Mouse (Mus musculus): ENCODE results near the gene Gm973. TPM values are rescaled to one million over a fixed set of nuclear protein-coding genes. Genes with fewer than 3 reads are reported as not detected.
A peak's percentile ranks its signal among the peaks of the same experiment; 100 is the strongest.

Gene Gm973
- polyA plus RNA-seq, 1 experiment = 4.7 TPM

DNA sequence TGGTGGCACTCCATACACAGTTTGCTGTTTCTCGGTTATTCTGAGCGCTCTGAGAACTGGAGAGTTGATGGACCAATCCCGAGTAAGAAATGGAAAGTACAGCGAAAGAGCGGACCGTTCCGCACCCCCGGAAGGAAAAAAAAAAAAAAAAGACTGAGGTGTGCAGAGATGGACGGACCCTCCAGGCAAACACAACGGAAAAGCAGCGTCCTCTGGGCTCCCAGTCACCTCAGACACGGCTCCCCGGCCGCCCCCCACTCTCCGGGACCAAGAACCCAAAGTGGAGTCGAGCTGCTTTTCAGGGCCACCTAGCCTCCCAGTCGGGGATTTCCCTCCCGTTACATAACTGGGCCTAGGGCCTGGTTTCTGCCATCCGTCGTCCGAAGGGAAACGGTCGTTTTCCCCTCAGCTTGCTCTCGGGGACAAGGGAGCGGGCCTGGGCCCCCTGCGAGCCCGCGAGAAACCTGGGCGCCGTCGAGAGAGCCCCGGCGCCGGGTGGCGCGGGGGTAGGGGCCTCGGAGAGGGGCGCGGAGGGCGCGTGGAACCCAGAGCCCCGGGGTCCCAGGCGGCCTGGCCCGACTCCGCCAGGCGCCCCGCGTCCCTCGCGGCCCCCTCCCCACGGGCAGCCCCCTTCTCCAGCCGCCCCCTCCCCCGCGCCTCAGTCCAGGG is 154.0 kb downstream of the Gm973 start:
- TF ChIP-seq CTCF (IDR thresholded peaks at IDR 0.05; ENCODE audit: borderline replicate concordance, insufficient read depth, low read depth, low read length) = no peak
- no peak for TF ChIP-seq POLR2A (IDR thresholded peaks at IDR 0.05; ENCODE audit: borderline replicate concordance, insufficient read depth, low read length)
- Histone ChIP-seq H3K4me3 (replicated peaks; ENCODE audit: insufficient read depth, low read depth, low read length) (peak overlapping the region; percentile 83), H3K27me3 (ENCODE audit: control insufficient read depth, insufficient read depth, low read length) (no peaks in the 10 kb centered on the region), H3K4me1 (ENCODE audit: control insufficient read depth, insufficient read depth, low read length) (no peaks in the 10 kb centered on the region), H3K27ac (ENCODE audit: insufficient read depth, low read length) (peak overlapping the region; percentile 11)
- WGBS = under 1% methylated on average over 53 of the region's 54 CpGs
- peak; percentile 49 to 60 for DNase-seq

DNA sequence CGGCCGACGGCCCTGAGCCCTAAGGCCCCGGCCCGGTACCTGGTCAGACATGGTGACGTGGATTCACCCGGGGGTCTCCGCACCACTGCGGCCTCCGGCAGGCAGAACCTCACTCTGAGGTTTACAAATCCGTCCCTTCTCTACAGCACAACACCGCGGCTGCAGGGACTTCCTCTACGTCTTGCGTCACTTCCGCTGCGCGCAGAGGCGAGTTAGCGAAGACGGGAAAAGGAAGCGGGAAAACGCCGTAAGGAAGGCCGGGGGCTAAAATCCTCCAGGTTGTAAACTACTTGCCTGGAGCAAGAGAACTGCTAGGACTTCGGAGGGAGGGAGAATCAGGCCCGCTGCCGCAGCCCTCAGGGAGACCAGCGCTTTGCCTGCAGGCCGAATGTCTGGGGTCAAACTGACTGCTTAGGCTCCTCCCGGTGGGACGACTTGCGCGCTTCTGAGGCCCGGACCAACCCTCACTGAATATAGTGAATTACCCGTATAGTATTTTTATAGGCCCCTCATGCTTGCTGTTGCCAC is 154.6 kb downstream of the Gm973 start, which contains the start of gene Sumo1:
Gene Sumo1, minus strand, starts transcription at position 194 of the 528 bp plus-strand sequence.
- TF ChIP-seq CTCF (IDR thresholded peaks at IDR 0.05; ENCODE audit: borderline replicate concordance, insufficient read depth, low read depth, low read length) (no peak), POLR2A (IDR thresholded peaks at IDR 0.05; ENCODE audit: borderline replicate concordance, insufficient read depth, low read length) (peak; percentile 91; the same call in 1 of the 2 replicates)
- no peaks in the 10 kb centered on the region for H3K4me1 ChIP-seq (ENCODE audit: control insufficient read depth, insufficient read depth, low read length)
- H3K27ac ChIP-seq (ENCODE audit: insufficient read depth, low read length) = peak within 1 kb of the TSS; percentile 52
- DNase-seq = peak; percentile 88
- peak within 1 kb of the TSS; percentile 83 for H3K4me3 ChIP-seq (replicated peaks; ENCODE audit: insufficient read depth, low read depth, low read length)
- under 1% methylated on average over 36 of the region's 36 CpGs for WGBS
- H3K27me3 ChIP-seq (ENCODE audit: control insufficient read depth, insufficient read depth, low read length) = no peaks in the 10 kb centered on the region

DNA sequence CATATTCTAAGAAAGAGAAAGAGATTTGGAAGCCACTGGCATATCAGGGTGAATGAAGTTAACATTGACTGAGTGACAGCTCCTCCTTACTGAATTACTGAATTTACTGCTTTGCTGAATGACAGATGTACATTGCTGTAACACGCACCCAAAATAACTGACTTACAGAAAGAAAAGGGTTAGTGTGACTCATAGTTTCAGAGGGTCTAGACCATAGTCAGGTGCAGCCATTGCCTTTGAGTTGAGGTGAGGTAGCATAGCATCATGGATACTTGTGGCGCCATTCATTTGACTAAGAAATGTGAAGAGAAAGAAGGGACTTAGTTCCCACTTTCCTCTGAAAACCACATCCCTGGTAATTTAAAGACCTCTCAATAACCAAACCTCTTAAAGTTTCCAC is 157.6 kb downstream of the Gm973 start:
- TF ChIP-seq POLR2A (IDR thresholded peaks at IDR 0.05; ENCODE audit: borderline replicate concordance, insufficient read depth, low read length) = no peak
- no peak for TF ChIP-seq CTCF (IDR thresholded peaks at IDR 0.05; ENCODE audit: borderline replicate concordance, insufficient read depth, low read depth, low read length)
- 96% methylated on average over 2 of the region's 2 CpGs for WGBS
- DNase-seq = no peak

DNA sequence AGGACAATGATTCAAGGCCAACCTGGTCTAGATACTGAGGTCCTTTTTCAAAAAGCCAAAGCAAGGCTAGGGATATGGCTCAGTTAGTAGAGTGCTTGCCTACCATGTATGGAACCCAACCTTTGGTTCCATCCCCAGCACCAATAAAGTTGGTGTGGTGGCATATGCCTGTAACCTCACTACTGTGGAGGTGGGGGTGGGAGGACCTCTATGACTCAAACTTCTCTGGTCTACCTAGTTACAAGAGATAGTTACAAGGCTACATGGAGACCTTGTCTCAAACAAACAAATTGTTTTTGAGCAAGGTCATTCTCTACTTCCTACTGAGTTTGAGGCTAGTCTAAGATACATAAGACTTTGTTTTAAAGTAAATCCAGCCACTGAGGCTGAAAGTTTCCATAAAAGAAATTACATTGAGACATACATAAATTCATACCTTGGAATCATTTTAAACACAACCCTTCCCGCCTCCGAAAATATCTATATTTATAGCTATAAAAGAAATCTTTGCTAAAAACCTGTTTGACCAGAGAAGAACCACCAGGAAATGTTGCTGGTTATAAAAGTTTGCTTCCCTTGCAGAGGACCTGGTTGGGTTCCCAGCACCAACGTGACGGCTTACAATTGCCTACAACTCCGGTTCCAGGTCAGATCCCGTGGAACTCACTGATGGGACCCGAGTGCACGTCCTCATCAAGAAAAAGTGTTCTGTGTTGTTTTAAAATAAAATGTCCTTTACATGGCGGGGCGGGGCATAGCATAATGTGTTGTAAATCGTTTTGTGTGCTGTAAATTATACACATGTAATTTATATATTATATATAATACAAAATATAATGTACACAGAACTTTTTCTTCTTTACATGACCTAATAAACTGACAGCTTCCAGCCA is 168.1 kb downstream of the Gm973 start:
- Histone ChIP-seq H3K27me3 (ENCODE audit: control insufficient read depth, insufficient read depth, low read length) (no peaks in the 10 kb centered on the region), H3K4me3 (replicated peaks; ENCODE audit: insufficient read depth, low read depth, low read length) (peak overlapping the region; percentile 84), H3K4me1 (ENCODE audit: control insufficient read depth, insufficient read depth, low read length) (peaks cover 4% of the 10 kb centered on the region; the same call in 1 of the 2 replicates), H3K27ac (ENCODE audit: insufficient read depth, low read length) (no peak overlapping the region; the same call in 1 of the 2 replicates)
- peak in 1 of 2 experiments; percentile 44 for DNase-seq
- WGBS = 8% methylated on average over 11 of the region's 11 CpGs
- TF ChIP-seq POLR2A (IDR thresholded peaks at IDR 0.05; ENCODE audit: borderline replicate concordance, insufficient read depth, low read length) (no peak), CTCF (IDR thresholded peaks at IDR 0.05; ENCODE audit: borderline replicate concordance, insufficient read depth, low read depth, low read length) (no peak)

More for the DNA sequence above, 157.6 kb downstream of the Gm973 start:
- H3K4me1 ChIP-seq (ENCODE audit: control insufficient read depth, insufficient read depth, low read length) = no peaks in the 10 kb centered on the region
- H3K4me3 ChIP-seq (replicated peaks; ENCODE audit: insufficient read depth, low read depth, low read length) = no peak overlapping the region
- H3K27me3 ChIP-seq (ENCODE audit: control insufficient read depth, insufficient read depth, low read length) = no peaks in the 10 kb centered on the region
- H3K27ac ChIP-seq (ENCODE audit: insufficient read depth, low read length) = no peak overlapping the region

DNA sequence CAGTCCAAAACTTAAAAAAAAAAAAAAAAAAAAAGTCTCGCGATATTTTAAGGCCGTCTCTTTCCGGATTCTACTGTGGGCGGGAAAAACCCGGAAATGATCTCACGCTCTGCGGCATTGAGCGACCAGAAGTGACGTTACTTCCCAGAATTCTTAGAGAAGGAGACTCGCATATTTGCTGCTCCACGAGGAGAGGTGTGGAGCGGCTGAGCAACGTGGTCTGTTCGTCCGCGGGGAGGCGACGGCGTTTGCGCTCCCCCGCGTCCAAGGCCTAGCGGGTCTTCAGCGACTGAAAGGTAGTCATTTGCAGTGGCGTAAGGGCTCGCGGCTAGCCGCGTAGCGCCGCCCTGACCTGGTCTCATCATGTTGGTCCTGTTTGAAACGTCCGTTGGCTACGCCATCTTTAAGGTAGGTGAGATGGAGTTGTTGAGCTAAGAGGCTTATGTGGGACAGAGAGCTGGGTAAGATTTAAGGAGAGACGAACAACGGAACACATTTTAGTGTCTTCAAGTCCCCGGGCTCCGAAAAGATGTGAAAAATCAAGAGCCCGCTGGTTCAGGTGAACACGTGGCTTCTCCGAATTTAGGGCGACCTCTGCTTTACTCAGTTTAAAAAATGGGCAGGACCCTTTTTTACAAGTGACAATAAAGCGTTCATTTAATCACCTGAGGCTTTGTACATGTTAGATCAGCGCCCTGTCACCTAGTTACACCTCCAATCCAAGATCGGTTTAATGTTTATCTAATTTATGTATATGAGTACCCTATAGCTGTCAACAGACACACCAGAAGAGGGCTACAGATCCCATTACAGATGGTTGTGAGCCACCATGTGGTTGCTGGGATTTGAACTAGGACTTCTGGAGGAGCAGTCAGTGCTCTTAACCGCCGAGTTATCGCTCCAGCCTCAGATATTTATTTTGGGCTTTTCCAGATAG is 169.0 kb downstream of the Gm973 start, which contains the start of gene Nop58:
Gene Nop58, plus strand, starts transcription at position 153 of the 937 bp plus-strand sequence.
- Histone ChIP-seq H3K27ac (ENCODE audit: insufficient read depth, low read length) (peak within 1 kb of the TSS; percentile 66; the same call in 1 of the 2 replicates), H3K27me3 (ENCODE audit: control insufficient read depth, insufficient read depth, low read length) (no peaks in the 10 kb centered on the region), H3K4me1 (ENCODE audit: control insufficient read depth, insufficient read depth, low read length) (peaks cover 4% of the 10 kb centered on the region; the same call in 1 of the 2 replicates), H3K4me3 (replicated peaks; ENCODE audit: insufficient read depth, low read depth, low read length) (peak within 1 kb of the TSS; percentile 94)
- WGBS = under 1% methylated on average over 49 of the region's 49 CpGs
- DNase-seq = peak; percentile 89 to 94
- TF ChIP-seq CTCF (IDR thresholded peaks at IDR 0.05; ENCODE audit: borderline replicate concordance, insufficient read depth, low read depth, low read length) (no peak), POLR2A (IDR thresholded peaks at IDR 0.05; ENCODE audit: borderline replicate concordance, insufficient read depth, low read length) (peak; percentile 88)

Other genes starting within 250 kb of the Gm973 start
- gene Fzd7, start 33.8 kb upstream of the Gm973 start, polyA plus RNA-seq (2012; rRNA removed) = 25.0 and 28.1 TPM in 2 replicates
- 110 and 116 TPM in 2 replicates for gene Sumo1, start 154.6 kb downstream of the Gm973 start, polyA plus RNA-seq (2012; rRNA removed)
- 22.5 and 25.8 TPM in 2 replicates for gene Nop58, start 168.7 kb downstream of the Gm973 start, polyA plus RNA-seq (2012; rRNA removed)
- 22.1 and 23.7 TPM in 2 replicates for gene Bmpr2, start 247.1 kb downstream of the Gm973 start, polyA plus RNA-seq (2012; rRNA removed)

Measured in cerebellum, adult 2 months (tissue).